Mouse (Mus musculus): Measurements from ENCODE around the gene Muc1. TPM values are rescaled to one million over a fixed set of nuclear protein-coding genes. Genes with fewer than 3 reads are reported as not detected.

Muc1 gene
- polyA plus RNA-seq, 1 experiment from 2014 or later: 10.1 TPM

DNA sequence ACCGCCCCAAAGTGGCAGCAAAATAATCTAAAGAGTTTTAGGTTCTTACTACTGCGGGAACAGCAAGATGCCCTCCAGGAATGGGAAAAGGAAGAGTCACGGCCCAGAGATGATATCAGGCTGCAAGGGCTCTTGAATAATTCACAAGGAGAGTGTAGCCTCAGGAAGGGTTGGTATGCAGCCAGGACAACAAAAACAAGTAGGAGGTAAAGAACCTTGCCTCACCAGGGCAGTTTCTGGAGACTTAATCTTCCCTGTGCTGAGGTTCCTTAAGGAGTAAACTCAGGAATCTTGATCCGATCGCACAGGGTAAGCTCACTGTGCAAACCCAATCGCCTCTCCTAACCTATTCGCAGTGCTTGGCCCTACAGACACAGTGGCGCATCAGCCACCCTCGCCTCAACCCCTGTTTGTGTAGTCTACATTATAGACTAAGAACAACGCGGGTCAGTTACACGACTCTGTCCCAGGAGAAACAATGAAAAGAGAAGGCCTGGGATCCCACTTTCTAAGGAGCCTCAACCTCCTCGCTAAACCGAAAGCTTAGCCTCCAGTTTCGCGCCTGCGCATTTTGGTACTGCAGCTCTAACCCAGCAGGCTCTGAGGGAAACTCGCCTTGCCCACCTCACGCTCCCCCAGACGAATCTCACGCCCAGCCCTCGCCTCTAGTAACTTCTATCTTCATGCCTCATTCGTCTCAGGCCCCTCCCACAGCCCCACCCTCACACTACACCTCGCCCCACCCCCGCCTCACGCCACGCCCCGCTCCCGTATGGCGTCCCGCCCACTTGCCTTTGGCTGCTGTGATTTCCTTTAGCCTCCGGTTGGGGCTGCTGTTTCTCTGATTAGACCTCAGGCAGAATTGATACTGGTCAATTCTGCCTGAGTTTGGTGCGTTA lies 32.6 kb upstream of the Muc1 start:
- peak; percentile 98 for ATAC-seq
- WGBS: 8% methylated on average over 33 of the region's 33 CpGs
- H3K9me3 ChIP-seq: no peaks in the 10 kb centered on the region

DNA sequence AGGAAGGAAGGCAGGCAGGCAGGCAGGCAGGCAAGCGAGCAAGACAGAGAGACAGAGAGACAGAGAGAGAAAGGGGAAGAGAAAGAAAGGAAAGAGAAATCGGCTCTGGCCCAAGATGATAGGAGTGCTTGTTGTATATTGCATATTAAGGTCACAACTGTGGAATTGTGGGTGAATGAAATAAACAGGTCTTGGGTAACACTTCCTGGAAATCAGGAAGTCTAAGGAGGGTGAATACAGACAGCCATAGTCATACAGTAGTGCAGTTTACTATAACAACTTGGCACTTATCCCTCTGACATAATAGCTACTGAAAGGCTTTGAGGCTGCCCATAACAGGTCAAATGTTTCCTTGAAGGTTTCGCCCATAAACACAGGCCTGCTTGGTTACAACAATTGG lies 29.0 kb upstream of the Muc1 start:
- H3K4me3 ChIP-seq (replicated peaks): no peak overlapping the region
- no peak overlapping the region for H3K27ac ChIP-seq
- WGBS: 78% methylated on average over 3 of the region's 3 CpGs
- no peak for ATAC-seq
- H3K27me3 ChIP-seq (replicated peaks): no peaks in the 10 kb centered on the region
- no peak overlapping the region for H3K4me2 ChIP-seq (replicated peaks)
- peaks cover 12% of the 10 kb centered on the region for H3K4me1 ChIP-seq (replicated peaks)
- 0 out of 2 replicates have a peak, but pooled peaks cover 3% of the 10 kb centered on the region for H3K36me3 ChIP-seq
- no peaks in the 10 kb centered on the region for H3K9me3 ChIP-seq
- H3K9ac ChIP-seq: no peak overlapping the region

More for the DNA sequence above, 32.6 kb upstream of the Muc1 start:
- Histone ChIP-seq H3K4me2 (replicated peaks) (peak overlapping the region; percentile 73), H3K4me3 (replicated peaks) (peak overlapping the region; percentile 45), H3K9ac (peak overlapping the region; percentile 58), H3K36me3 (no peaks in the 10 kb centered on the region), H3K4me1 (replicated peaks) (peaks cover 8% of the 10 kb centered on the region; the same call in 1 of the 2 replicates), H3K27me3 (replicated peaks) (no peaks in the 10 kb centered on the region), H3K27ac (peak overlapping the region; percentile 78)

- Histone ChIP-seq H3K4me1 (replicated peaks) (peaks cover 4% of the 10 kb centered on the region), H3K36me3 (peaks cover 18% of the 10 kb centered on the region), H3K27me3 (replicated peaks) (no peaks in the 10 kb centered on the region), H3K9ac (peak within 1 kb of the TSS; percentile 39), H3K9me3 (no peaks in the 10 kb centered on the region), H3K27ac (no peak within 1 kb of the TSS), H3K4me2 (replicated peaks) (peak within 1 kb of the TSS; percentile 68), H3K4me3 (replicated peaks) (peak within 1 kb of the TSS; percentile 48)
- peak; percentile 92 for ATAC-seq
- WGBS: 25% methylated on average over 13 of the region's 13 CpGs
Measured at GRCm38 (mm10) chr3:89202253-89203141, 26.4 kb upstream of the Muc1 start, which contains the start of gene Gba. Gene Gba, plus strand, starts transcription at chr3:89202928.

GRCm38 (mm10) chr3:89203142-89203514 lies 25.7 kb upstream of the Muc1 start:
- ATAC-seq: peak; percentile 15; the same call in 1 of the 2 replicates

GRCm38 (mm10) chr3:89206079-89206478 lies 22.8 kb upstream of the Muc1 start:
- no peak overlapping the region for H3K9ac ChIP-seq
- H3K4me1 ChIP-seq (replicated peaks): peaks cover 4% of the 10 kb centered on the region
- ATAC-seq: no peak
- H3K4me3 ChIP-seq (replicated peaks): no peak overlapping the region
- 92% methylated on average over 7 of the region's 7 CpGs for WGBS
- no peak overlapping the region for H3K27ac ChIP-seq
- no peaks in the 10 kb centered on the region for H3K27me3 ChIP-seq (replicated peaks)
- no peak overlapping the region for H3K4me2 ChIP-seq (replicated peaks)
- H3K9me3 ChIP-seq: no peaks in the 10 kb centered on the region
- H3K36me3 ChIP-seq: peaks cover 44% of the 10 kb centered on the region

More at GRCm38 (mm10) chr3:89203142-89203514, 25.7 kb upstream of the Muc1 start:
- peak overlapping the region; percentile 68 for H3K4me2 ChIP-seq (replicated peaks)
- H3K9ac ChIP-seq: peak overlapping the region; percentile 39
- peaks cover 4% of the 10 kb centered on the region for H3K4me1 ChIP-seq (replicated peaks)
- 35% methylated on average over 5 of the region's 5 CpGs for WGBS
- peaks cover 22% of the 10 kb centered on the region for H3K36me3 ChIP-seq
- peak overlapping the region; percentile 48 for H3K4me3 ChIP-seq (replicated peaks)
- H3K27ac ChIP-seq: no peak overlapping the region
- H3K27me3 ChIP-seq (replicated peaks): no peaks in the 10 kb centered on the region
- no peaks in the 10 kb centered on the region for H3K9me3 ChIP-seq

GRCm38 (mm10) chr3:89206695-89207094 lies 22.2 kb upstream of the Muc1 start:
- H3K4me1 ChIP-seq (replicated peaks): peaks cover 4% of the 10 kb centered on the region
- H3K27me3 ChIP-seq (replicated peaks): no peaks in the 10 kb centered on the region
- H3K36me3 ChIP-seq: peaks cover 45% of the 10 kb centered on the region
- no peak overlapping the region for H3K4me3 ChIP-seq (replicated peaks)
- no peak for ATAC-seq
- H3K27ac ChIP-seq: no peak overlapping the region
- WGBS: 82% methylated on average over 2 of the region's 2 CpGs
- H3K9ac ChIP-seq: no peak overlapping the region
- H3K9me3 ChIP-seq: no peaks in the 10 kb centered on the region
- no peak overlapping the region for H3K4me2 ChIP-seq (replicated peaks)

DNA sequence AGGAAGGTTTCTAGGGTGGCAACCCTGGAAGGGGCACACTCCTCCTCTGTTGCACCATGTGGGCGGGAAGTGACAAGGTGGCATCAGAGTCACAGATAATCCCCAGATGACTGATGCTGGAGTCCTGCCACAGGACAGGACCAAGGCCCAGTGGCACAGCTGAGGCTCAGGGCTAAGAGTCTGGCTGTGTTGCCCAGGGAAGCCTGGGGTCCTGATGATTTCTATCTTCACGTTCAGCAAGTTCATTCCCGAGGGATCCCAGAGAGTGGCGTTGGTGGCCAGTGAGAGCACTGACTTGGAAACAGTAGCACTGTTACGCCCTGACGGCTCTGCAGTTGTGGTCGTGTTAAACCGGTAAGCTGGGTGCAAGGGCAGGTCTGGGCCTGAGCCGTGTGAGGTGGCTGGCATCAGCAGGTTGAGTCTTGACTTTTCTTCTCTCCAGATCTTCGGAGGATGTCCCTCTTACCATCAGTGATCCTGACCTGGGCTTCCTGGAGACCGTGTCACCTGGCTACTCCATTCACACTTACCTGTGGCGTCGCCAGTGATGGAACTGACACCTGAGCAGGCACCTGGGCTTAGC lies 20.7 kb upstream of the Muc1 start:
- H3K36me3 ChIP-seq: peaks cover 45% of the 10 kb centered on the region
- H3K4me3 ChIP-seq (replicated peaks): no peak overlapping the region
- no peak overlapping the region for H3K9ac ChIP-seq
- peaks cover 10% of the 10 kb centered on the region for H3K4me1 ChIP-seq (replicated peaks)
- H3K4me2 ChIP-seq (replicated peaks): no peak overlapping the region
- no peaks in the 10 kb centered on the region for H3K27me3 ChIP-seq (replicated peaks)
- H3K9me3 ChIP-seq: no peaks in the 10 kb centered on the region
- H3K27ac ChIP-seq: no peak overlapping the region
- WGBS: 87% methylated on average over 13 of the region's 13 CpGs
- no peak for ATAC-seq

DNA sequence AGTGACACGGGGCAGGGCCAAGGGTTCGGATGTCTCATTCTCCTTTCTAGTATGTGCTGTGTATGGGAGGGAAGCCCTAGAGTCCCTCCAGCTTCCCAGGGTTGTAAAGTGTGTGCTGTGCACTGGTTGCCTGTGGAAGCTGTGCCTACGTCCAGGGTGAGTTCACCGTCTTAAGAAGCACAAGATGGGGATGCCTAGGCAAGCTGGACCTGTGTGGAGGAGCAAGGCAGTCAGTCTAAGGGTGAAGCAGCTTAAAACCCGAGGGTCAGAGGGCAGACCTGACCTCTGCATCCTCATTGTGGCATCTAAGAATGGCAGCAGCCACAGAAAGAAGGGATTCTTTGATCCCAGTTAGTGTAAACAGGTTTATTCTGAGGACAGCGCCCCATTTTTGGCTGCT lies 20.1 kb upstream of the Muc1 start:
- ATAC-seq: no peak
- peaks cover 45% of the 10 kb centered on the region for H3K36me3 ChIP-seq
- H3K4me3 ChIP-seq (replicated peaks): no peak overlapping the region
- 86% methylated on average over 6 of the region's 6 CpGs for WGBS
- no peak overlapping the region for H3K27ac ChIP-seq
- peaks cover 7% of the 10 kb centered on the region for H3K4me1 ChIP-seq (replicated peaks)
- H3K9ac ChIP-seq: no peak overlapping the region
- H3K4me2 ChIP-seq (replicated peaks): no peak overlapping the region
- no peaks in the 10 kb centered on the region for H3K27me3 ChIP-seq (replicated peaks)
- no peaks in the 10 kb centered on the region for H3K9me3 ChIP-seq

DNA sequence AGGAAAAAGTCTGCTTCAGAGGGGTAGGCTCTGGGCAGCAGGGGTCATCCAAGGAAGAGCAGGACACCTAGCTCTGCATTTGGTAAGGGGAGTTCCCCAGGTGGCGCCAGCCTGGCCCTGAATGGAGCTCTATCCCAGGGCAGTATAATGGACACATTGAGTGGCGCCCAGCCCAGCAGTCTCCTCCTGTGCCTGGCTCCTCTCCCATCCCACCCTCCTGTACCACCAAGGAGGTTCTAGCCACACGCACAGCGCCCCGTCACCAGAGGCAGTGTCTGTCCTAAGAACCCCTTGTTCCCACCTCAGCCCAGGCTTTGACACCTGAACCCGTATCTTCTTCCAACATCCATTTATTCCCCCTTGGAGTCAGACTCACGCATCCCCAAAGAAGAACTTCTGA lies 19.1 kb upstream of the Muc1 start:
- no peaks in the 10 kb centered on the region for H3K27me3 ChIP-seq (replicated peaks)
- no peak overlapping the region for H3K9ac ChIP-seq
- no peak for ATAC-seq
- H3K4me1 ChIP-seq (replicated peaks): peaks cover 8% of the 10 kb centered on the region
- H3K4me2 ChIP-seq (replicated peaks): no peak overlapping the region
- no peak overlapping the region for H3K4me3 ChIP-seq (replicated peaks)
- H3K36me3 ChIP-seq: peaks cover 42% of the 10 kb centered on the region
- H3K9me3 ChIP-seq: no peaks in the 10 kb centered on the region
- H3K27ac ChIP-seq: no peak overlapping the region
- 88% methylated on average over 7 of the region's 7 CpGs for WGBS

GRCm38 (mm10) chr3:89210162-89210561 lies 18.7 kb upstream of the Muc1 start:
- H3K4me3 ChIP-seq (replicated peaks): no peak overlapping the region
- no peak overlapping the region for H3K27ac ChIP-seq
- WGBS: 76% methylated on average over 13 of the region's 13 CpGs
- peaks cover 42% of the 10 kb centered on the region for H3K36me3 ChIP-seq
- H3K4me2 ChIP-seq (replicated peaks): no peak overlapping the region
- ATAC-seq: no peak
- H3K9me3 ChIP-seq: no peaks in the 10 kb centered on the region
- no peak overlapping the region for H3K9ac ChIP-seq
- H3K27me3 ChIP-seq (replicated peaks): no peaks in the 10 kb centered on the region
- peaks cover 12% of the 10 kb centered on the region for H3K4me1 ChIP-seq (replicated peaks)

DNA sequence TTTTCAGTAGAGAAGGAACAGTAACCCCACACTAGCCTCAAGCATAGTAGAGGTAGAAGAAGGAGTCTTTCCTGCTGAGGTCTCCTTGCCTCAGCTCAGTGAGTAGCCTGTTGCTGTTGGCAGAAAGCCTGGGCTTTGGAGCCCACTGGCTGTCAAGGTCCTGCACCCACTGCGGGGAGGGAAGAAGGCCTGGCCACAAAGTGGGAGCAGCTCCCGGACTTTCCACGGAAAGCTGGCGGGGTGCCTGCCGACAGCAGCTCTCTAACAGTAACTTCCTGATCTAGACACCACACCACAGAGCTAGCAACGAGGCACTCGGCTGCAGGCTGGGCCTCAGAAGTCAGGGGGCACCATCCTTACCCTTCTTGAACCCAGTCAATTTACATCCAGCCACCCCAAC lies 18.1 kb upstream of the Muc1 start:
- peaks cover 18% of the 10 kb centered on the region for H3K4me1 ChIP-seq (replicated peaks)
- no peak overlapping the region for H3K9ac ChIP-seq
- no peak for ATAC-seq
- H3K4me2 ChIP-seq (replicated peaks): no peak overlapping the region
- no peak overlapping the region for H3K4me3 ChIP-seq (replicated peaks)
- 78% methylated on average over 7 of the region's 7 CpGs for WGBS
- H3K27ac ChIP-seq: no peak overlapping the region
- H3K27me3 ChIP-seq (replicated peaks): no peaks in the 10 kb centered on the region
- H3K36me3 ChIP-seq: peaks cover 42% of the 10 kb centered on the region
- no peaks in the 10 kb centered on the region for H3K9me3 ChIP-seq

Data from intestine, embryonic 15.5 days (tissue).